Comparison of ENCODE assay signal across 11 mouse cellular contexts in the genomic region with DNA sequence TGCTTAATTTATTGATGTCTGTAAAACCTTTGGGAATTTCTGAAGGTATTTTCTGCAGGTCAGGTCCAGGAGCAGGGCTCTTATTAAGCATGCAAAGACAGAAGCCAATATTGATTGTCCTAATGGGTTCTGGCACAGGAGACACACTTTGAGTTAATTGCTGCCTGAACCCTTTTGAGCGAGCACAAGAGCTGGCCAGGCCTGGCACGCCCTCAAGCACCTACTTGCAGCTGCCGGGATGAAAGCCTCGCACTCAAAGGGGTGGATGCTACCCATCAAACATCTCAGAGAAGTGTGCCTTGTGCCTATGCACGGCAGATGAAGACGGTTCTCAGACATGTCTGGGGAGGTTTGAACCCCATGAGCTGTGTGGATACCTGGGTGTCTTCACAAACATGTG.
DNase-seq lines count a peak whose midpoint lies in the region; ATAC-seq and TF ChIP-seq lines count a peak whose summit lies in the region.
"Had no signal": no experiment of that assay in that cellular context is flagged by ENCODE, and none has a peak within 500 bp of the region (broad histone marks: within the 10 kb centered on the region; RNA-seq: fewer than 3 reads in every experiment).

No protein-coding gene starts in this region.

- no peak for ATAC-seq in heart, embryonic 13.5 days (ENCODE audit: extremely low read depth, insufficient number of reproducible peaks, low FRiP score, low TSS enrichment)
- no peak for ATAC-seq in liver, embryonic 12.5 days
- peak; percentile 52; the same call in 1 of the 2 replicates for ATAC-seq in midbrain, embryonic 12.5 days (ENCODE audit: low FRiP score, low read depth)

- peaks cover 6% of the 10 kb centered on the region for H3K79me2 ChIP-seq in liver, adult 2 months (ENCODE audit: control insufficient read depth, insufficient read depth, low read length)

- TF ChIP-seq POLR2A in liver, adult 2 months (IDR thresholded peaks at IDR 0.05; ENCODE audit: extremely low read depth, insufficient read depth, low read length), result no peak

- WGBS in heart, embryonic 13.5 days, result 35% methylated on average over 6 of the region's 6 CpGs
- 42% methylated on average over 6 of the region's 6 CpGs for WGBS in liver, adult 2 months
- WGBS in liver, embryonic 12.5 days (ENCODE audit: insufficient replicate concordance), result 67% methylated on average over 6 of the region's 6 CpGs
- 75% methylated on average over 6 of the region's 6 CpGs for WGBS in midbrain, embryonic 12.5 days

- no peak for DNase-seq in heart, adult 18-20 months
- DNase-seq in liver, adult 2 months (ENCODE audit: extremely low read depth, low read depth, low spot score), result peak; percentile 81
- peak; percentile 81 for DNase-seq in ZHBTc4 (ENCODE audit: low read depth, low spot score)
- DNase-seq in urinary bladder, postnatal 25 days (ENCODE audit: low spot score), result no peak
- DNase-seq in spleen, postnatal 4 days (ENCODE audit: low spot score in 2 of 2), result no peak
- DNase-seq: kidney, postnatal 14 days had no signal

- H3K27ac ChIP-seq in heart, embryonic 13.5 days (replicated peaks), result peak overlapping the region; percentile 66; the same call in 1 of the 2 replicates
- H3K27ac ChIP-seq in liver, adult 2 months (replicated peaks; ENCODE audit: insufficient read depth, low read depth, low read length), result no peak overlapping the region
- no peak overlapping the region for H3K27ac ChIP-seq in liver, embryonic 12.5 days
- H3K27ac ChIP-seq in midbrain, embryonic 12.5 days (replicated peaks), result peak overlapping the region; percentile 42; the same call in 1 of the 2 replicates

- peaks cover 43% of the 10 kb centered on the region for H3K4me1 ChIP-seq in heart, embryonic 13.5 days
- H3K4me1 ChIP-seq in liver, adult 2 months (ENCODE audit: control insufficient read depth, insufficient read depth, low read length), result peaks cover 30% of the 10 kb centered on the region
- H3K4me1 ChIP-seq in liver, embryonic 12.5 days, result no peaks in the 10 kb centered on the region
- peaks cover 12% of the 10 kb centered on the region; the same call in 1 of the 2 replicates for H3K4me1 ChIP-seq in midbrain, embryonic 12.5 days
- H3K4me1 ChIP-seq: megakaryocyte, embryonic 14.5 days had no signal

- H3K4me2 ChIP-seq in heart, embryonic 13.5 days, result peak overlapping the region; percentile 63
- H3K4me2 ChIP-seq in liver, embryonic 12.5 days, result no peak overlapping the region
- no peak overlapping the region for H3K4me2 ChIP-seq in midbrain, embryonic 12.5 days (replicated peaks)

- H3K4me3 ChIP-seq in heart, embryonic 13.5 days, result no peak overlapping the region
- H3K4me3 ChIP-seq in liver, adult 2 months (ENCODE audit: insufficient read depth, low read depth, low read length), result no peak overlapping the region
- no peak overlapping the region for H3K4me3 ChIP-seq in liver, embryonic 12.5 days
- no peak overlapping the region for H3K4me3 ChIP-seq in midbrain, embryonic 12.5 days
- H3K4me3 ChIP-seq: megakaryocyte, embryonic 14.5 days had no signal

- H3K9ac ChIP-seq in heart, embryonic 13.5 days, result no peak overlapping the region
- no peak overlapping the region for H3K9ac ChIP-seq in liver, adult 2 months (ENCODE audit: low read depth, low read length)
- no peak overlapping the region for H3K9ac ChIP-seq in liver, embryonic 12.5 days
- H3K9ac ChIP-seq in midbrain, embryonic 12.5 days (replicated peaks), result no peak overlapping the region

- 0 out of 2 replicates have a peak, but pooled peaks cover 9% of the 10 kb centered on the region for H3K27me3 ChIP-seq in heart, embryonic 13.5 days (replicated peaks)
- H3K27me3 ChIP-seq in liver, adult 2 months (ENCODE audit: control insufficient read depth, insufficient read depth, low read length), result no peaks in the 10 kb centered on the region
- H3K27me3 ChIP-seq in liver, embryonic 12.5 days (replicated peaks), result no peaks in the 10 kb centered on the region
- H3K27me3 ChIP-seq in midbrain, embryonic 12.5 days, result no peaks in the 10 kb centered on the region
- H3K27me3 ChIP-seq: CH12.LX; megakaryocyte, embryonic 14.5 days had no signal

- H3K9me3 ChIP-seq in heart, embryonic 13.5 days, result no peaks in the 10 kb centered on the region
- H3K9me3 ChIP-seq in liver, embryonic 12.5 days (replicated peaks), result no peaks in the 10 kb centered on the region
- H3K9me3 ChIP-seq in midbrain, embryonic 12.5 days, result no peaks in the 10 kb centered on the region
- H3K9me3 ChIP-seq: megakaryocyte, embryonic 14.5 days had no signal

- no peak for TF ChIP-seq CTCF in liver, adult 2 months (IDR thresholded peaks at IDR 0.05; ENCODE audit: low read depth, low read length)

- H3K36me3 ChIP-seq in heart, embryonic 13.5 days, result no peaks in the 10 kb centered on the region
- H3K36me3 ChIP-seq in liver, adult 2 months (ENCODE audit: control insufficient read depth, insufficient read depth, low read length), result no peaks in the 10 kb centered on the region
- no peaks in the 10 kb centered on the region for H3K36me3 ChIP-seq in liver, embryonic 12.5 days
- H3K36me3 ChIP-seq in midbrain, embryonic 12.5 days, result no peaks in the 10 kb centered on the region

Comparison
In these comparisons a context has a peak if more than half of its experiments do, and no peak if none do; other contexts are left out.
1. H3K27ac ChIP-seq: peak in heart, embryonic 13.5 days (single experiment) and midbrain, embryonic 12.5 days (single experiment); none in liver, adult 2 months (single experiment) and liver, embryonic 12.5 days (single experiment).
2. DNase-seq: peak in liver, adult 2 months (single experiment) and ZHBTc4 (single experiment); none in heart, adult 18-20 months (0 of 2), urinary bladder, postnatal 25 days (single experiment) and spleen, postnatal 4 days (0 of 2).